Mouse (Mus musculus) MEL (cell line): Measurements from ENCODE around the gene 4930415O20Rik.

ENCODE experiments used
- CTCF ChIP-seq, 3 experiments: IDR thresholded peaks in 2 of 3; conservative IDR thresholded peaks in 1 of 3; 2 replicates each; pipeline ENCODE4 v1.5.1; 2011 to 2012; ENCODE audit warnings: low read length in 3 of 3, low read depth in 2 of 3, mild to moderate bottlenecking in 2 of 3, improper control_type of control experiment in 1 of 3, inconsistent platforms in 1 of 3, mixed read lengths in 1 of 3, moderate library complexity in 1 of 3; ENCODE audit not compliant: control insufficient read depth in 1 of 3, insufficient read depth in 1 of 3, poor library complexity in 1 of 3, severe bottlenecking in 1 of 3
- EP300 ChIP-seq, 2 experiments: IDR thresholded peaks; 2 replicates each; pipeline ENCODE4 v1.6.1; 2011; ENCODE audit warnings: improper control_type of control experiment in 2 of 2, low read length in 2 of 2, low read depth in 1 of 2, mild to moderate bottlenecking in 1 of 2
- ETS1 ChIP-seq: IDR thresholded peaks from 2 replicates; pipeline ENCODE4 v1.6.1; 2012; ENCODE audit warnings: low read depth, mild to moderate bottlenecking, inconsistent platforms, low read length, improper control_type of control experiment, moderate library complexity
- MEF2A ChIP-seq: IDR thresholded peaks from 2 replicates; pipeline ENCODE4 v1.6.1; 2014; ENCODE audit warnings: low read depth, mild to moderate bottlenecking, inconsistent platforms, low read length, improper control_type of control experiment; ENCODE audit not compliant: poor library complexity, insufficient replicate concordance, severe bottlenecking; ENCODE audit errors: extremely low read depth
- NRF1 ChIP-seq: IDR thresholded peaks from 2 replicates; pipeline ENCODE4 v1.6.1; 2014; ENCODE audit warnings: low read depth, mild to moderate bottlenecking, inconsistent platforms, low read length, improper control_type of control experiment, moderate library complexity; ENCODE audit not compliant: poor library complexity, insufficient read depth, severe bottlenecking
- POLR2A ChIP-seq, 2 experiments: IDR thresholded peaks; 2 replicates each; pipeline ENCODE4 v1.6.1; 2011 to 2012; ENCODE audit warnings: low read length in 2 of 2, mild to moderate bottlenecking in 2 of 2, control low read depth in 1 of 2, improper control_type of control experiment in 1 of 2, low read depth in 1 of 2, moderate library complexity in 1 of 2; ENCODE audit not compliant: control insufficient read depth in 1 of 2, insufficient read depth in 1 of 2, poor library complexity in 1 of 2
- TBP ChIP-seq: IDR thresholded peaks from 2 replicates; pipeline ENCODE4 v1.8.0; 2011; ENCODE audit warnings: low read depth, low read length, improper control_type of control experiment
- TCF12 ChIP-seq: IDR thresholded peaks from 2 replicates; pipeline ENCODE4 v1.6.1; 2014; ENCODE audit warnings: low read depth, mild to moderate bottlenecking, inconsistent platforms, low read length, improper control_type of control experiment, moderate library complexity
- ZKSCAN1 ChIP-seq: IDR thresholded peaks from 2 replicates; pipeline ENCODE4 v1.6.1; 2012; ENCODE audit warnings: low read depth, mild to moderate bottlenecking, inconsistent platforms, low read length, improper control_type of control experiment, moderate library complexity
- ZMIZ1 ChIP-seq: IDR thresholded peaks from 2 replicates; pipeline ENCODE4 v1.6.1; 2012; ENCODE audit warnings: low read depth, mild to moderate bottlenecking, inconsistent platforms, low read length, improper control_type of control experiment, moderate library complexity

DNA sequence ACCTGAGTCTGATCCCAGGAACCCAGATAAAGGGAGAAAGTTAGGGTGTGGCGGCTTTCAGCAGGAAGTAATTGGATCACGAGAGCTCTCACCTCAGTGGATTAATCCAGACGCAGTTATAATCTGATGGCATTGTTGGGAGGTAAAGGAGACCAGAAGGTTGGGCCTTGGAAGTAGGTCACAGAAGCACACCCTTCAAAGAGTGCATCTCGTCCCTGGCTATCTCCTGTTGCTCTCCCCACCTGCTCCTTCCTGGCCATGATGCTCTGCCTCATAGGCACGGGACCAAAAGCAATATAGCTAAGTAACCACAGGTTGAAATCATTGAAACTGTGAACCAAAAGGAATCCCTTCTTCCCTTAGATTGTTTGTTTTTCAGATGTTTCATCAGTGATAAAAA is 13.6 kb upstream of the 4930415O20Rik start:
- TF ChIP-seq TBP (no peak), MEF2A (no peak), TCF12 (no peak), CTCF (IDR thresholded peaks at IDR 0.05 in 2 of 3, conservative IDR thresholded peaks at IDR 0.05 in 1 of 3; ENCODE audit: control insufficient read depth in 1 of 3, insufficient read depth in 1 of 3, low read depth in 2 of 3, low read length in 3 of 3, poor library complexity in 1 of 3, severe bottlenecking in 1 of 3) (no peak), ZMIZ1 (no peak), NRF1 (no peak), POLR2A (IDR thresholded peaks at IDR 0.05; ENCODE audit: control insufficient read depth in 1 of 2, insufficient read depth in 1 of 2, low read depth in 1 of 2, low read length in 2 of 2, poor library complexity in 1 of 2) (no peak), EP300 (IDR thresholded peaks at IDR 0.05; ENCODE audit: low read depth in 1 of 2, low read length in 2 of 2) (no peak), ETS1 (no peak), ZKSCAN1 (no peak)
